Mouse (Mus musculus): ENCODE measurements around the gene Prm1.
A peak's percentile ranks its signal among the peaks of the same experiment; 100 is the strongest.

Gene Prm1

DNA sequence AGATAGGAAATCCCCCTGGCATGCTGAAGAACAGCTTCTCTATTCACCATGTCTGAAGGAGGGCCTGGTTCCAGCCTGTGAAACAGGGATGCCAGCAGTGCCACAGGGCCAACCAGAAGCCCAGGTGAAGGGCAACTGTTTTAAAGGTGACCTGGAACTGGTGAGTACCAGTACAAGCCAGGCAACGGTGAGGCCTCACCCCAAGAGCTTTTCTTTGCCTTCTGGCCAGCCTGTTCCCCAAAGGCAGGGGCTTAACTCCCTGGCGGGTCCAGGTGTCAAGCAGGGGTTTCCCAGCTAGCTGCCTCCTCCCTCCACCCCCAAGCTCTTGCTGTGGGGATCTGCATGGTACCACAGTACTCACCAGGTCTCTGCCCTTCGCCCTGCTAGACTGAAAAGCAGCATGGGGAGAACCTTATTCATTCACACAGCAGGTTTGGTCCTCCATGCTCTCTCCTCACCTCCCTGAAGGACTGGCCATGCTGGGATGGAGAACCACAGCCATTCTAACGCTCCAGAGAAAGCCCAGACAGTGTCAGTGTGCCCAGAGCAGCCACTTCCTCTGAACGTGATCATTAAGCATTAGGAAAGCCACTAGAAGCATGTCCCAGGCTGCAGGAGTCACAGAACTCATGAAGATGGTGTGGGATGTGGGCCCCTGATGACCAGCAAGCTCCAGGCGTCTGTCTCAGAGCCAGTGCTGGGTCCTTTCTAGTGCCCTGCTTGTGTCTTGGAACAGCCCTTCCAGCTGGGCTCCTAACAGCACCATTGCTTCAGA is 23.1 kb downstream of the Prm1 start:
- DNase-seq (ENCODE audit: low read depth), result no peak

DNA sequence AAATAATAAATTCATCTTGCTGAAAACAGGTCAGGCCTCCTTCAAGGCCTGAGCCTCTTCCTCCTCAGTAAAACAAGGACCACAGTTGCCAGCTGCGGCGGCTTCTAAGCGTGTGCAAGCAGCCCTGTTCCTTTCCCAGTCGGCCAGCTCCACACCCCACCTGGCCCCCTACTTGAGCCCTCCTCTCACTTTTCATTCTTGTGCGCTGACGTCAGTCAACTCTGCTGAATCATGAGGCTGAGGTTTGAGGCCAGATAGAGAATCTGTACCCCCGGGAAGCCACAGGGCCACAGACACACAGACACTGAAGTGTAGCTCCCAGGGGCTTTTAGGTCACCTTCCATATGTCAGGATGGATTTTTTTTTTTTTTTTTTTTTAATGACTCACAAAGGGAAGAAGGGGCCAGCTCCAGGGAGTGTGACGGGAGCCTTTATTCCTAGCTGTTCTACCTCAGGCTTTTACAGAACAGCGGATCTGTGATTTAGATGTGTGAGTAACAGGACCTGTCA is 23.7 kb downstream of the Prm1 start:
- peak; percentile 85 for DNase-seq (ENCODE audit: low read depth)

DNA sequence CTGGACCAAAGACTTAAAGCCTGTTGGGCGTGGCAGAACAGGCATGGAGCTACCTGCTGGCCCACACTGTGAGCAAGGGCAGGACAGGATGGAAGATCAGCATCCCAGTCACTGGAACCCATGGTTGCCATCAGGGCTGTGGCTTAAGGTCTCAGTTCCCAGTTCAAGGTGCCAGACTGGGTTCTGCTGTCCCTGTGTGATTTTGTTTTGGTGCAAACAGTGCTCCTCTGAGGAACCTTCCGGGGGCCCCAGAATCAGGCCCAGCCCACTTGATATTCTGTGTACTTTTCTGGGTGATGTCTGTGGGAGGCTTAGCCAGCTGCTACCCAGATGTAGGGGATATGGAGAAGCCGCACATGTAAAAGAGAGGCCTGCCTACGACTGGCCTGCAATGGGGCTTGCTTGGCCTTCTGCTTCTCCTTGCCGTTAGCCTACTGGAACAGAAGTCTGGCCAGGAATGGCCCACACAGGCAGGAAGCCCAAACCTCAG is 25.0 kb downstream of the Prm1 start:
- DNase-seq (ENCODE audit: low read depth), result peak; percentile 58

DNA sequence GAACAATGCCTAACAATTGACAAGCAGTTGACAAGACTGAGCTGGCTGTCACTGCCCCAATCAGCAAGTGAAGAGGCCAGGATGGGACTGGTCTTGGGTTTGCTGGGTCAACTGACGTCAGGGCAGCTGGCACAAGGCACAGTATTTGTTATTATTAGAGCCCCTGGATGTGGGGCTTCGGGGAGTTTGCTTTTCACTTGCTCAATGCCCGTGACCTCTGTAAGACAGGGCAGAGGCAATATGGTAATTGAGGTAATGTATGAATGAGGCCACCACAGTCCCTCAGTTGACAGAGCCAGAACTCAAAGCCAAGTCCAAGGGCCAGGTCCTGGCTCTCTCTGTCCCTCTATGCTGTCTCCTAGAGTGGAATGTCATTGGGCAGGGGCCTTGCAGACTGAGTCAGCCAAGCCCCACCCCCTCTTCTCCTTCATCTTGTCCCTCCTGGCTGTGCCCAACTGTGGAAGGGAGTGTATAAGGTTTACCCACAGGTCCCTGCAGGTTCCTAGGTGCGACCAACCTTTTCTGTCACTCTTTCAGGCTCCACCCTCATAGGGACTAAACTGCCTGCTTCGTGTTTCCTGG is 28.0 kb downstream of the Prm1 start:
- DNase-seq (ENCODE audit: low read depth), result peak; percentile 41

DNA sequence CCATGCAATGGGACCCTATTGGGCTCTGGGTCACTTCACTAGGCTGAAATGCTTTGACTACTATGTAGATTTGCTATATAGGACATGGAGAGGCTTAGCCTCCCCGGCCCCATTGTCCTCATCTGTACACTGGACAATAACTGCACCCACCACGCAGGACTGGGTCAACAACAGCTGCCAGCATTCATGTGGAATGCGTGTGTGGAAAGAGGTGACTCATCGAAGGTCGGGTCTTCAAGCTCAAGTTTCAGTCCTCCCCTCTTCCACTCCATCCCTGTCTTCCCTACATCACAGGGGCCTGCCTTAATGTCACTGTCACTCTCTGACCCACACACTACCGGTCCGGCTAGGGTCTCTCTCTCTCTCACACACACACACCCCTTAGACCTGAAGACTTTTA is 29.3 kb downstream of the Prm1 start:
- peak; percentile 27 for DNase-seq (ENCODE audit: low read depth)

DNA sequence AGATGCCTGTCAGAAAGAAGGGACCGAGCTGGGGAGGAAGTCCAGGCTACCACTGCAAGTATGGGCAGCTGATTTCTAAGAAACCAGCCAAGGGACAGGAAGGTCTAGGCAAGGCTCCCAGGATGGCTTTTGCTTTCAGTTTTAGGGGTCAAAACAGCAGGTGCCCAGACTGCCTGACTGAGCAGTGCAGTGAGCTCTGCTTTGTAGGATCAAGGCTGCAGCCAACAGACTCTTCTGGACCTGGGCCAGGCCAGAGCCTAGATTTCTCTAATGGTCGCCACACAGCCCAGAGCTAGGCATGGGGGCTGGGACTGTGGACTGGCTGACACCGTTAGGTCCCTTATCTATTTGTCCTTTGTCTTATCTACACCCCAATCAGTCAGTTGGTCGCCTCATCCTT is 30.9 kb downstream of the Prm1 start:
- DNase-seq (ENCODE audit: low read depth), result peak; percentile 79

DNA sequence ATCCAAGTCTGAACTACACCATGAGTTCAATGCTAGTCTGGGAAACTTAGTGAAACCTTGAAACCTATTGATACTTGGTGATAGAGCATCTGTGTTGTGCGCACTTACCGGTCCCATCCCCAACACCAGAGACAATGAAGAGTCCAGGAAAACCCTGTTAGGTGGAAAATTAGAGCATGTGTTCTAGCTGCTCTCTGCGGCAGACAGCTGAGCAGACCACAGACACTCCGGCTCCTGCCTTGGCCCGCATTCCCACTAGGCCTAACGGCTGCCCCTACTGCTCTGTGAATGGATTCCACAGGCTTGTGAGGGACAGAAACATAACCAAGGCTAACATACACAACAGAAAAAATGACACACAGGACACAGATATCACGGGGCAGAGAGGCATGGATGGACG is 32.1 kb downstream of the Prm1 start:
- peak; percentile 55 for DNase-seq (ENCODE audit: low read depth)

DNA sequence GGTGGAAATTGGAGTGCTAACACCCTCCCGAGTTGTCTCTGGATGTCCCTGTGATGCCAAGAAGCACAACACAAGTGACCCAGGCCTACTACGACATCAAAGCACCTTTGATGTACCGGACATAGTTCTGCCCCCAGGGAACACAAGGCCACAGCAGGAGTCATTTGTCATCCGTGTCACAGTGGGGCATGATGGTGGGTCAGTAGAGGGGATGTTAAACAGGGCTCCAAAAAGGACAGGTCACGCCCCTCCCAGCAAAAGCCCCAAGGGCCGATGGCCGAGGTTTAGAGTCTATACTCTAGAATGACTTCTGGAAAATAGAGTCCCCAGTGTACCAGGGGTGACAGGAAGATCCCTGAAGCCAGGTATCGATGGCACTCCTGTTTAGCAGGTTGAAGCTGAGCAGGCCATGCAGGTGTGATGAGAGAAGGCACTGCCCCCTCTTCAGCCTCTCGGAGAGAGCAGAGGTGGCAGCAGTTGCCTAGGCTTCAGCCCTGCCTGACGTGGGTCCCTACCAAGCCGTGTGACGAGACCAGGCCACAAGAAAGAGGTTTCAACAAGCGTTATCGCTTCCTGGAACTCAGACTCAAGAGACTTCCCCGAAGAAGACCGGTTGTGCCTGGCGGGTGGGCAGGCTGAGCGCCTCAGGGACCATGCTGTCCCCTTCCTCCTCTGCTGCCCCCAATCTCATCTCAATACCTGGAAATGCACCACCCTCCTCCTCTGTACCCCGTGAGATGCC is 33.7 kb downstream of the Prm1 start:
- DNase-seq (ENCODE audit: low read depth), result peak; percentile 94

DNA sequence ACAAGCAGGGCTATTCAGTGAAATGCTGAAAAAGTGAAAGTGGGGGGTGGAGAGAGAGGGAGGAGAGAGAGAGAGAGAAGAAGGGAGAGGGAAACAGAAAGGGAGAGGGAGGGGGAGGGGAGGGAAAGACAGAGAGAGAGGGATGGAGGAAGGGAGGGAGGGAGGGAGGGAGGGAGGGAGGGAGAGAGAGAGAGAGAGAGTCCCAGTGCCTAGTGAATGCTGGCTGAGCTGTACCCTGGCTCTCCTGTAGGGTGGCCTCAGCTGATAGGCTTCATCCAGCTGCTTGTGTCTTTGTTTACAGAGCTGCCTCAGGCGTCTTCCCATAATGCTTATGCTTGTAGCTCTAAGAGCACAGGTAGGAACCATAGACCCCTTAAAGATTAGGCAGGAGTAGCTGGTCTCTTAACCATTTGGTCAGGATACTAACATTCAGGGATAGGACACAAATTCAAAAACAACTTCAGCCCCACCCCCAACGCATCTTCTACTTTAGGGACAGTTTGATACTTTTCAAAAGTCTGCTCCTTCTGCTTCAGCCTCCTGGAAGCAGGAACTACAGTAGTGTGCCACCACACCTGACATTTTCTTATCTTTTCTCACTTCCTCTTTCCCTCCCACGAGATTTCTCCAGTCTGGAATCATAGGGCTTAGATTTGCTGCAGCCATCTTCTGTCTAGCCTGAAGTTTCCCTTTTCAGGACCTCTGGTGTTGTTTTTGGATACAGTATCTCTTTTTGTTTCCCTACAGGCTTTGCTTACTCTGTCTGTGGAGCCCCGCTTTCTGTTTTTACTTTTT is 34.9 kb downstream of the Prm1 start:
- peak; percentile 65 for DNase-seq (ENCODE audit: low read depth)

DNA sequence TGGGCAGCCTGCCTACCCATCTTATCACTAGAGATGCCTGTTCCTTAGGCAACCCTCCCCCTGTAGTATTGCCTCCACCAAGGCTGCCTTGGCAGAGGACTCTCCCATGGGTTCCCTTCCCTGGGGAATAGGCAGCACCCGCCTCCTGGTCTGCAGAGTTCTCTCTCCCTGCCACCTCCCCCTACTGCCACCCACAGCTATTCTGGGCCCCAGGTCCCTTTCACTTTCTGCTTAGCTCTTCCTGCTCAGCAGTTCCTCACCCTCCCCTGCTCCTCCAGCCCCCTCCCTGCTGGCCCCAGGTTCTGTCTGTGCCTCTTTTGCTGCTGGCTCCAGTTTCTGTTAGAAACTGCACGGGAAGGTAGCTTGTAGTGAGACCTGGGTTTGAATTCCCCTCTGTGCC is 36.0 kb downstream of the Prm1 start:
- DNase-seq (ENCODE audit: low read depth), result peak; percentile 84

DNA sequence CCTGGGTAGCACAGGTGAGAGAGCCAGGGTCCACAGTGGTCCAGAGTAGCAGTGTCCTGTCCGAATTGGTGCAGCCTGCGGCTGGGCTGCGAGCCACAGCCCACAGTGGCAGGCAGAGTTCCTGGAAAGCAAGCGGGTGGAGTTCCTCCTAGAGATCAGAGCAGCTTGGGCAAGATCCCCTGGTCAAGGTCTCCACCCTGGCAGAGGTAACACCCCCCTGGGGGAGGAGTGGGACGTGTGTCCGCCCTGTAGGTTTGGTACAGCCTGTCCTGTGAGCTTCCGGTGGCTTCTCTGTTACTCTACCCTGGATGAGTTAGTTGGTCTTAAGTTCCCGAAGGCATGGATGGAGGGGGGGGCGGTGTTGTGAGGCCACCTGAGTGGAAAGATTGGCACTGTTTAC is 36.8 kb downstream of the Prm1 start:
- DNase-seq (ENCODE audit: low read depth), result peak; percentile 63

DNA sequence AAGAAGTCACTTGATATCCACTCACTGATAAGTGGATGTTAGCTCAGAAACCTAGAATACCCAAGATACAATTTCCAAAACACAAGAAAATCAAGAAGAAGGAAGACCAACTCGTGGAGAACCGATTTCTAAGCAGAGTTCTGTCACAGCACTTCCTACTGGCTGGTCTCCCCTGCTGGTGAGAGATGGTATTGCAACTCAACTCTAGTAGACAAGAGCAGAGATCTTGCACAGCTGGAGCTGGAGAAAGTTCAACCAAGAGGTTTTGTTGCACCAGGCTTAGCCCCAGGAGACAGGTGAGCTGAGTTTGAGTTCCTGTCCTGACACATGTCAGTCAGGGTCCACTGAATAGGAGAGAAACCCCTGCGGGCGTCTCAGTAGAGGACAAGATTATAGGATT is 38.5 kb downstream of the Prm1 start:
- DNase-seq (ENCODE audit: low read depth), result peak; percentile 93

DNA sequence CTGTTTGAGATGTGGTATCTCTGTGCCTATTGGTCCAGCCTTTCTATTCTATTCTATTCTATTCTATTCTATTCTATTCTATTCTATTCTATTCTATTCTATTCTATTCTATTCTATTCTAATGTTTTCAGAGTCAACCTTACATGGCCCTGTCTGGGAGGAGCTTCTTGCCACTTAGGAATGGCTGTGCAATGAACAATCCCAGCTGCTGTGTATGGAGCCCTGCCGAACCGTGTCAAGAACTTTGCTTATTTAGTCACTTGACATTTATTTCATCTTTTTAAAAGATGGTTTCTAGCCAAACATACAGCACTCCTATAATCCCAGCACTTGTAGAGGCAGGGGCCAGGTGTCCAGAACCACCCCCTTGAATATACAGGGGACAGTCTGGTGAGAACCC is 41.3 kb downstream of the Prm1 start:
- no peak for DNase-seq (ENCODE audit: low read depth)

DNA sequence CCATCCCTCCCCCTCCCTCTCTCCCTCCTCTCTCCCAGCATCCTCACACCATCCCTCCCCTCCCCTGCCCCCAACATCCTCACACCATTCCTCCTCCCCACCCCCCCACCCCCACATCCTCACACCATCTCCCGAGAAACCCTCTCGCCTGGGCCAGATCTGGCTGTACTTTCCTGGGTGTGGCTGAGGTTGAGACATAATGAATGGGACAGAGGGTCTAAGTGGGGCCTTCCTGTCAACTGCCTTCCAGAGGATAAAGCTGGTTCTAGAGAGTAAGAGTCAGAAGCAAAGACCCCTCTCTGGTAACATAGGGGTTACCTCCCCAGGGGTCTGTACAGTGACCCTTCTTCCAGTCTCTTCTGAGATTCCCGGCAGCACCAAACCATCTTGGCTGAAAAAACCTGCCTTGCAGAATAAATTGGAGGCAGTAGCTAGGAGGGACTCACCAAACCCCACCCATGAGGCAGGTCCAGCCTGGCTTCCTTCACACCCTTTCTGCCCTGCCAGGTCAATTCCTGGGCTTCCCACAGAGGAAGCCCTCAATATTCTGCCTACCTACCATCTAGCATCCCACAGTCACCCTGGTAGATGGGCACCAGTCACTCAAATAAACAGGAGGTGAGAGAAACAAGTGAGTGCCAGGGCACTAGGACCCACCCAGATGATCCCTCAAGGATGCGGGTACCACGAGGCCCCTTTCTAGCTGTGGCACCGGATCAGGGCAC is 41.9 kb downstream of the Prm1 start:
- no peak for DNase-seq (ENCODE audit: low read depth)

DNA sequence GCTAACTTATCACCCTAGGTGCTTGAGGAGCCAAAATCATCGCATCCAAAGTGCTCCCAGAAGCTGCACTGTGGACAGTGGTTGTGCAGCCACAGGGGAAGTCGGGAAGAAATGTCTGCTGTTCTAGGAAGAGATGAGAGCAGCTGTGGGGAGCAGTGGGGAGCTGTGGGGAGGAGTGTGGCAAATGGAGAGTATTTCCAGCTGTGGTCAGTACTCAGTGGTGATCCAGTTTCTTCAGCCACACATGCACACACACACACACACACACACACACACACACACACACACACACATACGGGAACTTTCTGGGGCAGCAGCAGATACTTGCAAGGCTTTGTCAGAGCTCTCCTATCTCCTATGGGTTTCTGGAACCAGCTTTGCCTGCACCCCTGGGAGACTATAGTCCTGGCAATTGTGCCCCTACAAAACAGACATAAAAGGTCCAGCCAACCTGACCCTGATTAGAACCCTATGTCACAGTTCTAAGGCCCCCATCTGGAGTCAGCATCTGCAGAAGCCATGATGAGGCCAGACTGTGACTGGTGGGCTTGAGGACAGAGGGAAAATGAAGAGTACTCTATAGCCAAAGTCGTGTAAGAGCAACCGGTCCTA is 43.0 kb downstream of the Prm1 start:
- no peak for DNase-seq (ENCODE audit: low read depth)

DNA sequence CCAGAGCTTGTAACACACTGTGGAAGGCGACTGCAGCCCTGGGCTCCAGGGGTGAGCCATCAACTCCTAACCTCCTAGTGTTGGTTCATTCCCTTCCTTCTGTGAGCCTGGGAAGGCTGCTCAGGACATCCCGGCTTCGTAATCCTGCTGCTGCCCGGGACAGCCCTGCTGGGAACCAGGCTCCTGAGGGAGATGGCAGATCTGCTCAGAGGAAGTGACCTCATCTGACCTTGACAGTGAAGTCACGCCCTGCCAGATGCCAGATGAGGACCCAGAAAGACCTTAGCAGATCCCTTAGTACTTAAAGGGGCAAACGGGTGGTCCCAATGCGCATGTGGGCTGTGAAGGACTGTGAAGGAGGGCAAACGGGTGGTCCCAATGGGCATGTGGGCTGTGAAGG is 44.5 kb downstream of the Prm1 start:
- no peak for DNase-seq (ENCODE audit: low read depth)

DNA sequence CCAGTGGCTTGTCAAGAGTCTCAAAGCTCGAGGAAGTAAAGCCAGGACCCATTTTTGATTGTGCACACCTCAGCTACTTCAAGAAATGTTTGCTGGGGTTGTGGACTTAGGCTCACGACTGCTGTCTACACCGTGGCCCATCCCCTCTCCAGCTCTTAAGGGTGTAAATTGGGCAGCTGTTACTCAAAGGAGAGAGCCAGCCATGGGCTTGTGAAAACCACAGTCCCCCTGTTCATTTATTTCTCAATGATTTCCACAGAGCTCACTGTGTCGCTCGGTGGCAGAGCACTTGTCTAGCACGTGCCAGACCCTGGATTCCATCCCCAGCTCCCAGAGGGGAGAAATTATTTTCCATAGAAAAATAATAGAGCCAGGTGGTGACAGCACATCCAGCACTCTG is 49.5 kb downstream of the Prm1 start:
- no peak for DNase-seq (ENCODE audit: low read depth)

DNA sequence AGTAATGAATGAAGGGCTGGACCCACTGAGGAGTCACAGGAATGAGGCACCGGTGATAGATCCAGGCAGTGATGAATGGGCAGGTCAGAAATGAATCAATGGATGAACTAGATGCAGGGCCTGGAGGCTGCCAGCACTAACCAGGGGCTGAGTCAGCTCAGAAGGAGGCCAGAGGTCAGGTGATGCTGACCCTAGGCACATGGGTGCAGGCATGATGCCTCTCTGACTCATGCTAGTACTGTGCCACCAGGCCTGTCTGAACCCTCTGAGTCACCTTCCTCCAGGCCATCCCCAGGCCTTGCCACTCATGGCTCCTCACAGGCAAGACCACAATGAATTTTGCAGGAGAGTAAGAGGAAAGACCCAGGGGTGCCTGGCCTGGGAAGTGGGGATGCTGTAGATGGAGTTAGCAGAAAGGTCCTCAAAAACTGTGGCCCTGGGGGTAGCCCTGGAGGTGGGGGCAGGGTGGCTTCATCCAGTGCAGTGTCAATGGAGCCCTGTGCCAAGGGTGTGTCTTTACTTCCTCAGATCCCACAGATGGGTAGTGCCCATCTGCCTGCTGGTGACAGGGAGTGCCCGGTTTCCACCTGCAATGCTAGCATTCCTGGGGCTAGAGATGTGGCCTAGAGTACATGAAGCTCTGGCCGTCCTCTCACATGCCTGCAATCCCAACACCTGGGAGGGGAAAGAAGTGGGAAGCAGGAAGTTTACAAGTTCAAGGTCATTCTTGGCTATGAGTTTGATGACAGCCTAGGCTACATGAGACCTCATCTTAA is 50.9 kb downstream of the Prm1 start:
- DNase-seq (ENCODE audit: low read depth), result no peak

DNA sequence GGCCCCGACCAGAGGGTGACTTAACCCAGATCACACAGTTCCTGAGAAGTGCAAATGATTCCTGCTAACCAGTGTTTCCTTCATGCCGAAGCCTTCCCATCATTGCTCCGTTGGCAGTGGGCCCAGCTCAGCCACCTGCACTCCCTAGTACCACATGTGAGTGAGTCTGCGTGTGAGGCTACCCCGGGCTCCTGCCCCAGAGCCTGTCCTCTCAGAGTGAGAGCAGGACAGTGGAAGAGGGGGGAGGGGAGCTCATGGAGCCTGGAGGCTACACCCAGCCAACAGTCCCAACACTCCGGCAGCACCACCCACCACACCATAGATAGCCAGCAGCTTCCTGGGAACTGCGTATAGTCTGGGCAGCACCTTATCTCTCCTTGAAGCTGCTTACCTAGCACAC is 55.8 kb downstream of the Prm1 start:
- no peak for DNase-seq (ENCODE audit: low read depth)

DNA sequence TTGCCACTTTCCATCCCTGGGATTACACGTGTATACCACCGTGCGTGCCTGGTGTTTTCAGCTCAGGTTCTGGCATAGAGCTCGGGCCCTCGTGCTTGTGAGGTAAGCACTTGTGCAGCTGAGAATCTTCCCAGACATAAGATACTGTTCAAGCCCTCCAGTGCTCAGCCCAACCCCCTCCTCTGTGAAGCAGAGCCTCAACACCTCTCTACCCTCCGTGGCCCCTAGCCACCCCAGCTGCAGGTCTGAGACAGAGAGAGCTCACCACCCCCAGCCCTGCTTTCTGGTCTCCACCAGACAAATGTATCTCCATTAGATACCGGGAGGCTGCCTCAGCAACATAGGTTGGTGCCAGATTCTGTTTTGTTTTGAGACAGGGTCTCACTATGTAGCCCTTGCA is 56.4 kb downstream of the Prm1 start:
- no peak for DNase-seq (ENCODE audit: low read depth)

Data from induced T-regulatory cell, adult 2 months (primary cell).